Mouse (Mus musculus) retina, postnatal 1 day (tissue): ENCODE data around the gene Enox1.
A peak's percentile ranks its signal among the peaks of the same experiment; 100 is the strongest.

Source experiments
- DNase-seq: peaks from one replicate; pipeline ENCODE4 v3.0.0-alpha.2; 2012

The Enox1 gene

GRCm38 (mm10) chr14:77376731-77377130 lies 220.2 kb downstream of the Enox1 start:
- no peak for DNase-seq

DNA sequence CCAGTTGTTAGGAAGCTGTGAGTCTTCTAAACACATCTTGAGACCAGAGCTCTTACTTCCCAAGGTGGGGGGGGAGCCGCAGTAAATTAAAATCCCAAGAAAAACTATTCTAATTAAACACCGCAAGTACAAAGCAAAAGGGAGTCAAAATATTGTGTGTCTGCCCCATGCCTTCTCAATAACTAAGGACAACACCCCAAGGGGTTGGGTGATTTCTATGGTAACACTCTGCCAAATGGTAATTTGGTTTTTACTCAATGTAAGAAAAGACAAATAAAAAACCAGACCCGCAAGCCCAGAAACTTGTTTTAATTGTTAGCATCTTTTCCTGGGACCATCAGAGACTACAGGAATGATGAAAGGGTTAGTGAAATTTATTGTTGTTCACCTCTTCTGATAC lies 220.9 kb downstream of the Enox1 start:
- no peak for DNase-seq

GRCm38 (mm10) chr14:77377873-77378272 lies 221.3 kb downstream of the Enox1 start:
- DNase-seq, result peak; percentile 31

- peak; percentile 40 for DNase-seq
Measured at GRCm38 (mm10) chr14:77381532-77381931, 225.0 kb downstream of the Enox1 start.

DNA sequence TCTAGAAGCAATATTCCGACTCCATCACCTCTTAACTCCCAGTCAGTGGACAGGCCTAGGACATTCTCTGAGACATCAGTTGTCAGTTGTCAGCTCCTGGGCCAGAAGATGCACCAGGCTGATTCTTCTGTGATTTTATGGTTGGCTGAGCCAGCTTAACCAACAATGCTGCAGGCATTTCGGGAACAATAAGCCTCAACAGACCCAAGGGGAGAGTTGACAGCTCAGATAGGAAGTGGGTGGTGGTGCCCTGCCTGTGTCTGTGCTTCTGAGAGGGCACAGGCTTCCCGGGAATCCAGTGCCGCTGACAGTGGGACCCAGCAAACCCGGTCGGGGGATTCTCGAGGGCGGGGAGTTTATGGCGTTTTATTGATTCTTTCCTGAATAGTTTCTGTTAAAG lies 229.1 kb downstream of the Enox1 start:
- peak; percentile 90 for DNase-seq

DNA sequence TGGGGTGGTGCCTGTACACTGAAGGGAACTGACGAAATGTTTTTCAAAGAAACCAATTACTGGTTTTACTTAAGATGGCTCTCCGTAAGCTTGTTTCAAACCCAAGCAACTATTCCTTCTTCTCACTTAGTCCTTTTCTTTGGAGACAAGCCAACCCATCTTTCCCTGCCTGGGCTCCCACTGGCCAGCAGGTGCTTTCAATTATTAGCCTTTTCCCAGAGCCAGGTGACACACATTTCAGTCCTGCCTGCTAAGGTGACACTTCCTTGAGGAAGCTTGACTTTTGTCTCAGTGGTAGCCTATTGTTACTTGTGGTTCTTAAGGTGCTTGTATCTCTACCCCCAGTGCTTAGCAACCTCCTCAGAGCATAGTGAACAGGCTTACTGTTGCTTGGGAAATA lies 231.3 kb downstream of the Enox1 start:
- DNase-seq, result no peak

DNA sequence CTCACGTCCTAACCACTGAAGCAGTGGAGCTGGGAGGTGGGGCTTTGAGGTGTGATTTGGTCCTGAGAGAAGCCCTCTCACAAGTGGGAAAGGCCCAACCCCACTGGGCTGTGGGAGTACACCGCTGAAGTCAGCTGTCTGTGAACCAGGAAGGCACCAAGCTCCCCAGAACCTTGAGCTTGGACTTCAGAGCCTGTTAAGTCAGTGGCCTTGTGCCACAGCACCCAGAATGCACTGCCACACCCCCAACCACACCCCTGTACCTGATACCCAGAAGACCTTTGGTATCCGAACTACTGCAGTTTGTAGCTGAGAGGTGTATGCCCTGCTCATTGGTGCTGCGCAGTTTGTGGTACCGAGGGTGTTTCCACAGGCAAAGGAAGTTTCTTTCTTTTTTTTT lies 232.7 kb downstream of the Enox1 start:
- DNase-seq, result no peak

- no peak for DNase-seq
Measured at GRCm38 (mm10) chr14:77392476-77392875, 235.9 kb downstream of the Enox1 start.

GRCm38 (mm10) chr14:77406241-77407114 lies 249.9 kb downstream of the Enox1 start:
- peak; percentile 86 for DNase-seq

- DNase-seq, result no peak
Measured at GRCm38 (mm10) chr14:77409271-77409940, 252.8 kb downstream of the Enox1 start.

GRCm38 (mm10) chr14:77410354-77410753 lies 253.8 kb downstream of the Enox1 start:
- no peak for DNase-seq

GRCm38 (mm10) chr14:77413106-77413505 lies 256.5 kb downstream of the Enox1 start:
- no peak for DNase-seq

GRCm38 (mm10) chr14:77416358-77416757 lies 259.8 kb downstream of the Enox1 start:
- no peak for DNase-seq

DNA sequence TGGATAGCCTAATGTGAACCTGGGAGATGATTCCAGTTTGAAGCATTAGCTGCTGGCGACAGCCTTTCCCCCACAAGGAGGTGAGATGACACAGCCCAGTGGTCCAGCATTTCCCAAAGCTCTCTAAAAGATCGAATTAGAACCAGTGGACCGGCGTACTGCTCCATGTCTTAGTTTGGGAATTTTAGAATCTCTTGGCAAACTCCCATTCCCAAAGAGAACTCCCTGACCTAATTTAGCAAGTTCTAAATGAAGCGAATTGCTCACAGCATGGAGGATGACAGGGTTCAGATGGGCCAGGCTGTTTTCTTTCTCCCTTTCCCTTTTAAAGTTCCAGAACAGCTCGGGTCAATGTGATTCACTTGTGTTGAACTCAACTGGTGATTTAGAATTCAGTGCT lies 264.5 kb downstream of the Enox1 start:
- no peak for DNase-seq

- DNase-seq, result no peak
Measured at GRCm38 (mm10) chr14:77423194-77423593, 266.6 kb downstream of the Enox1 start.

DNA sequence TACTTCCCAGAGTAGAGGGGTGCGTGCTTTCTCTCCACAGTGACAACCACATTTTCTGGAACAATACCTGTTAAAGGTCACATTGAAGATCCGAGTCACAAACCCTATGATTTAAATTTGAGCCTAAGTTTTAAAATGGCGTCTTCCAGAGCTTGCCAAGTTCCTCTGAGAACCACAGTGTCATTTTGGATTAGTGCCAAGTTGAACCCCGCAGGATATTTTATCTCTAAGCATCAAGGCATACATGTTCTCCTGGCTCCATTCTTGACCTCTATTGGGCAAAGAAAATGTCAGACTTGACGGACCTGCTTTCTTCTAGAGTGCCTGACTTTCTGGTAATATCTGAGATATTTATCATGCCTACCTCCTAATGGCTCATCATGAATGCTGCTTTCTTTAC lies 282.9 kb downstream of the Enox1 start:
- no peak for DNase-seq

- no peak for DNase-seq
Measured at GRCm38 (mm10) chr14:77440805-77441204, 284.2 kb downstream of the Enox1 start.

DNA sequence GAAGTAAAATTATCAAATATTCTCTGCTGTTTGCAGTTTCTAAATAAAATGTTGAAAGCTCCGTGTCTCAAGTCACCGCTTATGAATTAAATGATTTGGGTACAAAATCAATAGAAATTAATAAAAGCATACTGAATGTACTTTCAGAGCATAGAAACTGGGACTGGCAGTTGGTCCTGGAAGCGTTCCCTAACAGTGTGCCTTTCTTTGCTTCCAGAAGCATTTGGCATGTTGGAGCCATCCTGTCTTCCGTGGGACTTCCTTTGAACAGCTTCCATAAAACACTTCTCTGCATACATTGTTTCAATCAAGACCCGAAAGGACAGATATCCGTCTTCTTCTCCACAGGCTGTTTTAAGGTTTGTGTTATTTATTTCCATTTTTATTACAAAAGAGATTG lies 285.0 kb downstream of the Enox1 start:
- no peak for DNase-seq

- no peak for DNase-seq
Measured at GRCm38 (mm10) chr14:77448001-77448400, 291.4 kb downstream of the Enox1 start.

DNA sequence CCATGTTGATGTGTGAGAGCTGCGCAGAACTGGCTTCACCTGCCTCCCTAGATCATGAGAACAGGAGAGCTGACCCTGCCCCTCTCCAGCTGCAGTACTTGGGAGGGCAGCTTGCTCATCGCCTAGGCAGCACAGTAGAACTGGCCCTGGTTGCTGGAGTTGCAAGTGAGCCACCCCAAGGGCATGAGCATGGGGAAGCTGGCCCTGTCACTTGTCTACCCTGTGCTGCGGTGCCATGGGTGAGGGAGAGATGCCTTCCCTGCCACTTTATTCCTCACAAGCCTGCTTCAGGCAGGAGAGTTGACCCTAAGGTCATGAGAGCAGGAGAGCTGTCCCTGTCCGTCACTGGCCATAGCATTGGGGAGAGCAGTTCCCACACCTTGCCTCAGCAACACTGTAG lies 295.4 kb downstream of the Enox1 start:
- DNase-seq, result no peak

DNA sequence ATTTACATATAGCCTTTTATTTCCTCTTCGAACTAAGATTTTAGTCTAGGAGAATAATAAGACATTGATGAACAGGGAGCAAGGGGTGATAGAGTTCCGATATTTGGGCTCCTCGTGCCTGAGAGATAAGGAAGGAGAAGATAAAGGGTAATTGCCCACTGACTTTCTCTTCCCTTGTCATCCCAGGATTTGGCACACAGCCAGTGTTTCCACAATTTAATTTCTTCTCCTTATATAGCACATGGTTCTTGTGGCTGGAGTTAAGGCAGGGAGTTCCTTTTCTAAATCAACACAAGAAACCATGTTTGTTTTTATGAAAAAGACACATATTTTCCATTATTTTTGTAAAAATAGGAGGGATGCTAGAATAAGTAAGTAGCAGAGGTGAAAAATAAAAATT lies 299.5 kb downstream of the Enox1 start:
- DNase-seq, result no peak

DNA sequence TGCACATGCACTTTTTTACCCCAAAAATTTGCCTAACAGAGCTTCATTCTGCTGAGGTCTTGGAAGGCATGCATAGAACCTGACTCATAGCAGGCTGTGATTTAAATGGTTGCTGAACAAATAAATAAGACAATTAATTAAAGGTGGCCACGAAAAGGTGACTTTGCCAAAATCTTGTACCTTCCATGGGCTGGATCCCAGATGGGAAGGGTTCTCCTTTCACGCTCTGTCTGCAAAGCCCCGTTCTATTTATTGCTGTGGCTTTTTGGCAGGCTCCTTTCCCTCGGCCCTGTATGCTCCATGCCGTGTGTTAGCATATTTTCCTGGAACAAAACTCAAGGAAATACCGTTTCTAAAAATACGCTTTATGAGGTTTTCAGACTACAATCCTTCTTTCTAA lies 300.3 kb downstream of the Enox1 start:
- DNase-seq, result no peak

DNA sequence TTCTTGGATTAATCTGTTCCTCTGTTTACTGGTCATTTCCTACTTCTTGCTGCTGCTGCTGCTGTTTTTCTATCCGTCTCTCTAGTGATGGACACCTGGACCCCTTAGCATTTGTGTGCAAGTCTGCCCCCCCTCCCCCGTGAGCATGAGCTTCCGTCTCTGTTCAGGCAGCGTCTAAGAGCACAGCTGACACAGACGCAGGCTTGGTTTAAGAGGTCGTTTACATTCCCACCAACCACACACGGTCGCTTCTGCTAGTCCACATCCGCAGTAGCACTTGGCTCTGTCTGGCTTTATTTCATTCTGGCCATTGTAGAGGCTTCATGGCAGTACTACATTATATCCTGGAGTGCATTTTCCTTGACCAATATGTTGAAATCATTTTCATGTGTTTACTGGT lies 301.7 kb downstream of the Enox1 start:
- DNase-seq, result peak; percentile 26

DNA sequence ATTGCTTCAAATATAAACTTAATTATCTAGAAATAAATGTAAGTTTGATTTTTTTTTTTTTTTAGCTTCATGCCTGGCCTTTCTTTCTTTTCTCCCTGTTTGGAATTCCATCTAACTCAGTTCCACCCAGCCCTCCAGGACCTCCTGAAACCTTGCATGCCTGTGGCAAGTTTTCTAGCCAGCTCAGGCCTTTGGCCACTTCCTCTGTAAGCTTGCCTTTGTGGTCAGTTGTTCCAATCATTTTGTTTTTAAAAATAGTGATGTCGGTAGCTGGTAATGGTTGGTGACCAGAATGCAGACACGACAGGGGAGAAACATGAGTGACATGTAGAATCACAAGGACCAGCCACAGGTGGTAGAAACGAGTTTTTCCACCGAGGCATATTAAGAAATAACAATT lies 307.4 kb downstream of the Enox1 start:
- no peak for DNase-seq
